Mouse (Mus musculus) ES-E14 (cell line): ENCODE measurements at regions not wholly inside any gene's neighbourhood (a gene's known extent, or its start where the extent isn't known, plus 50 kb on each side); places are given as distances from the start of the nearest gene placed in this dataset.

Experiments used
- DNase-seq: peaks from one replicate; pipeline ENCODE4 v3.0.0-alpha.2; 2013; ENCODE audit warnings: low read depth, low spot score
- H3K27ac ChIP-seq: 2 replicates; pipeline ENCODE4 v1.5.1; 2012; ENCODE audit warnings: low read depth, mild to moderate bottlenecking, low read length, moderate library complexity, mixed read lengths; ENCODE audit not compliant: poor library complexity, insufficient read depth, severe bottlenecking
- H3K36me3 ChIP-seq: 2 replicates; pipeline ENCODE4 v1.6.1; 2012; ENCODE audit warnings: mild to moderate bottlenecking, low read length, moderate library complexity, mixed read lengths; ENCODE audit not compliant: control insufficient read depth, poor library complexity, insufficient read depth, severe bottlenecking
- H3K4me1 ChIP-seq, 2 experiments: fragments of 150-350 bp in 1 of 2; sonication (generic) in 1 of 2; 2 replicates each; pipeline ENCODE4 v1.6.1; 2012; ENCODE audit warnings: low read length in 2 of 2, mild to moderate bottlenecking in 1 of 2, mixed read lengths in 1 of 2; ENCODE audit not compliant: control insufficient read depth in 2 of 2, insufficient read depth in 2 of 2, poor library complexity in 1 of 2
- H3K4me3 ChIP-seq, 2 experiments: fragments of 150-350 bp in 1 of 2; sonication (generic) in 1 of 2; 2 replicates each; pipeline ENCODE4 v1.5.1; 2012; ENCODE audit warnings: low read length in 2 of 2, low read depth in 1 of 2, mild to moderate bottlenecking in 1 of 2, mixed read lengths in 1 of 2; ENCODE audit not compliant: insufficient read depth in 1 of 2, poor library complexity in 1 of 2, severe bottlenecking in 1 of 2
- H3K9ac ChIP-seq: 2 replicates; pipeline ENCODE4 v1.6.1; 2012; ENCODE audit warnings: low read depth, mild to moderate bottlenecking, low read length, mixed read lengths; ENCODE audit not compliant: poor library complexity, insufficient read depth, severe bottlenecking
- H3K9me3 ChIP-seq: fragments of 150-350 bp; sonication (generic); 2 replicates; pipeline ENCODE4 v1.6.1; 2012; ENCODE audit warnings: low read depth, mild to moderate bottlenecking, low read length; ENCODE audit not compliant: control insufficient read depth, insufficient read depth
- CHD2 ChIP-seq: IDR thresholded peaks from 2 replicates; pipeline ENCODE4 v1.6.1; 2014; ENCODE audit warnings: mild to moderate bottlenecking, low read depth, low read length, inconsistent platforms
- HCFC1 ChIP-seq: IDR thresholded peaks from 2 replicates; pipeline ENCODE4 v1.6.1; 2012; ENCODE audit warnings: low read length, inconsistent platforms, borderline replicate concordance; ENCODE audit not compliant: insufficient read depth
- MAFK ChIP-seq: IDR thresholded peaks from 2 replicates; pipeline ENCODE4 v1.6.1; 2014; ENCODE audit warnings: mild to moderate bottlenecking, low read depth, low read length, inconsistent platforms; ENCODE audit not compliant: insufficient read depth
- ZC3H11A ChIP-seq: IDR thresholded peaks from 2 replicates; pipeline ENCODE4 v1.6.1; 2012; ENCODE audit warnings: low read depth, mild to moderate bottlenecking, inconsistent platforms, low read length, borderline replicate concordance
- ZNF384 ChIP-seq: IDR thresholded peaks from 2 replicates; pipeline ENCODE4 v1.6.1; 2012; ENCODE audit warnings: low read depth, low read length, inconsistent platforms
- in situ Hi-C, 2 experiments: fragments of 600-800 bp; cut with MboI; formaldehyde crosslinking; loops; one replicate each; pipeline ENCODE4 v1.15.1; 2025; ENCODE audit warnings: low sequenced_read_pairs in 2 of 2, inconsistent platforms in 1 of 2; ENCODE audit not compliant: unreplicated experiment in 2 of 2

DNA sequence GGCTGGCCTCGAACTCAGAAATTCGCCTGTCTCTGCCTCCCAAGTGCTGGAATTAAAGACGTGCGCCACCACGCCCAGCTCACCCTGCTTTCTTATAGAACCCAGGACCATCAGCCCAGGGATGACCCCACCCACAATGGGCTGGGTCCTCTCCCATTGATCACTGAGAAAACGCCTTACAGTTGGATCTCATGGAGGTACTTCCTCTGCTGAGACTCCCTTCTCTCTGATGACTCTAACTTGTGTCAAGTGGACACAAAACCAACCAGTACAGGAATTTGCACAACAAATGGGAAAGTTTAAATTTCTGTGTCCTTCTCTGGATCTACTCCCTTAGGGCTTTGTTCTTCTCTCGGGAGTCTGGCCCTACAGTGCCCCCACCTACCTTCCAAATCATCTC is 85.0 kb downstream of the Tomm20 start:
- no peak overlapping the region for H3K27ac ChIP-seq
- peaks cover 0 to 5% of the 10 kb centered on the region in 2 experiments; a peak in 1 of 4 replicates for H3K4me1 ChIP-seq
- in situ Hi-C loops, result no loop called here

DNA sequence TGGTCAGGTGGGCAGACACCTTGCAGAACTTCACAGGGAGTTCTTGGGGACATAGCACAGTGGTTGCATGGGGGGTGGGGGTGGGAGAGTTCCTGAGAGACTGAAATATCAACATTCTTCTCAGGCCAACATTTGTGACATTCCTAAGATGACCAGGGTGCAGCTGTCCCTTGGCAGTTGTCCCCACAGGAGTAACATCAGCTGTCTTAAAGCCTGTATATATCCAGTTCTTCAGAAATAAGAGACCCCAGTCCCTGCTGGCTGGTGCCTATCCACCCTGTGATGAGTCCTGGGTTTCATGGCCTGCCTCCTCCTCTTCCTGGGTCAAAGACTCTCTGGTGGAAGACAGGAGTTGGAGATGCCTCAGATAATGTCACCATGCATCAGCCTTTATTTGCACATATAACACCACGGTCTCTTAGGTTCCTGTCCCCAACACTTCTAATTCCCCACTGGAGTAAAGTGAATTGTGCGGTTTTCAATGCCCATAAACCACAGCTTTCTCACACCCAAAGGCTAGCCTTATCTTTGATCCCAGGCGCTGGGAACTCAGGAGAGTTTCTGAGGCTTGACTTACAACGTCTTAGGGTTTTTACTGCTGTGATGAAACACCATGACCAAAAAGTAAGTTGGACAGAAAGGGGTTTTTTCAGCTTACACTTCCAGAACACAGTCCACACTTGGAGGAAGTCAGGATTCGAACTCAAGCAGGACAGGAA is 85.8 kb downstream of the Tomm20 start:
- Histone ChIP-seq H3K9me3 (no peaks in the 10 kb centered on the region), H3K9ac (no peak overlapping the region), H3K4me1 (peaks cover 0 to 5% of the 10 kb centered on the region in 2 experiments; a peak in 1 of 4 replicates), H3K27ac (no peak overlapping the region), H3K36me3 (no peaks in the 10 kb centered on the region), H3K4me3 (no peak overlapping the region)
- in situ Hi-C loops, result no loop called here
- DNase-seq, result no peak
- TF ChIP-seq ZNF384, result no peak
- TF ChIP-seq ZC3H11A, result no peak
- no peak for TF ChIP-seq HCFC1
- TF ChIP-seq MAFK, result no peak
- TF ChIP-seq CHD2, result no peak

More for the DNA sequence above, 85.0 kb downstream of the Tomm20 start:
- no peaks in the 10 kb centered on the region for H3K36me3 ChIP-seq
- DNase-seq, result peak; percentile 67
- H3K9me3 ChIP-seq, result no peaks in the 10 kb centered on the region
- TF ChIP-seq ZC3H11A (no peak), ZNF384 (no peak), MAFK (no peak)
- H3K9ac ChIP-seq, result no peak overlapping the region
- no peak overlapping the region for H3K4me3 ChIP-seq

DNA sequence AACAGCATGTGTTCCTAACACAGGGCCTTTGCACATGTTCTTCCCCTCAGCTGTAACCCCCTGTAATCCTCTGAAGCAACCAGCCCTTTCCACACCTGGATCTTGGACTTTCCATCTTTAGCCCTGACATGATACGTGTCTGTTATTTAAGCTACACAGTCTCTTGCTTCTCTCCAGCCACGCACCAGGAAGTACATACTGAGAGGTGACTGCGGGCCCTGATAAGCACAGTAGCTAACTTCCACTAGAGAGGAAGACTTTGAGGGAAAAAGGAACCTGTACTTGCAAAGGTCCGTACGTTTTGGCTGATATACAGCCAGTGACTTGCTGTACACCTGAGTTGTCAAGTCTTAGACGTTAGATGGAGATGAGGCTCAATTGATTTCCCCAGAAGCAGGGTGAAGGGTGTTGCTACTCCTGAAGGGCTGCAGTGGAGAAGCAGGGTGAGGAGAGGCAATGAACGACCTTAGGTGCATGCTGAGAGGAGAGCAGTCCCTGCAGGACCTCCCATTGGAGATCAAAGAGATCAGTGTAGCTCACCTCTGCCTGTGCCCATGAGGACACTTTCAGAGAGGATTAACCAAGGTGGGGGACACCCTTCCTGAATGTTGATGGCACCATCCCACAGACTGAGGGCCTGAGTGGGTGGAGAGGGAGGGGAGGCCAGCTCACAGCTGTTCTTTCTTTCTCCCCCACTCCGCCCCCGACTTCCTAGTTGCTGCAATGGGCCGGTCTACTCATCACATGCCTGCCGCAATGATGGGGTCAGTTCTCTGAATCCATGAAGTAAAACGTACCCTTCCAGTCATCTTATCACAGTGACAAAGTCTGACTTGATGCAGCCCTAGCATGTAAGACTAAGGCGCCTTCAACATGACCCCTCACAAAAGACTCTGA is 88.1 kb downstream of the Tomm20 start:
- no peak for TF ChIP-seq ZC3H11A
- no peak for TF ChIP-seq CHD2
- no peak for TF ChIP-seq ZNF384
- TF ChIP-seq HCFC1, result no peak
- TF ChIP-seq MAFK, result no peak
- H3K9ac ChIP-seq, result no peak overlapping the region
- H3K9me3 ChIP-seq, result no peaks in the 10 kb centered on the region
- no peak overlapping the region for H3K4me3 ChIP-seq
- no peaks in the 10 kb centered on the region for H3K36me3 ChIP-seq
- H3K4me1 ChIP-seq, result peaks cover 3 to 11% of the 10 kb centered on the region in 2 experiments; a peak in 3 of 4 replicates
- DNase-seq, result no peak
- H3K27ac ChIP-seq, result no peak overlapping the region
- in situ Hi-C loops, result no loop called here

DNA sequence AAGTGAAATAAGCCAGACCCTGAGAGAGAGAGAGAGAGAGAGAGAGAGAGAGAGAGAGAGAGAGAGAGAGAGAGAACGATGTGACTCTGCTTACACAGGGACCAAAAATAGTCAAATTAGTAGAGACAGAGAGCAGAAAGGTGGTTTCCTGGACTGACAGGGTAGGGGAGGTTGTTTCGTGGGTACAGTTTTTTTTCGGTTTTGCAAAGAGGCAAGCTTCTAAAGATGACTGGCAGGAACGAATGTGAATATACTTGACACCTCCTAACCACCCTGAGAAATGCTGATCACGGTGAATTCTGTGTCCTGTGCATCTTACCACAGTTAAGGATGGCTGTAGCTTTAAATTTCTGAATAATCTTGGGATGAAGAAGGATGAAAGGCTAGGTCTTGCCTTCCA is 89.7 kb downstream of the Tomm20 start:
- Histone ChIP-seq H3K9ac (no peak overlapping the region), H3K27ac (no peak overlapping the region), H3K4me1 (peaks cover 3 to 8% of the 10 kb centered on the region in 2 experiments; a peak in 3 of 4 replicates), H3K4me3 (no peak overlapping the region), H3K9me3 (no peaks in the 10 kb centered on the region), H3K36me3 (no peaks in the 10 kb centered on the region)
- TF ChIP-seq MAFK, result no peak
- no peak for TF ChIP-seq ZC3H11A
- TF ChIP-seq ZNF384, result no peak
- no peak for TF ChIP-seq HCFC1
- no peak for DNase-seq
- in situ Hi-C loops, result no loop called here
